Mouse (Mus musculus): ENCODE results near the gene Plekhg2.
A peak's percentile ranks its signal among the peaks of the same experiment; 100 is the strongest.
"Not testable (repeated sequence)": the region's sequence is repeated elsewhere in the genome, so short reads cannot be mapped to it uniquely, and the experiment has no call there.

Plekhg2 gene

DNA sequence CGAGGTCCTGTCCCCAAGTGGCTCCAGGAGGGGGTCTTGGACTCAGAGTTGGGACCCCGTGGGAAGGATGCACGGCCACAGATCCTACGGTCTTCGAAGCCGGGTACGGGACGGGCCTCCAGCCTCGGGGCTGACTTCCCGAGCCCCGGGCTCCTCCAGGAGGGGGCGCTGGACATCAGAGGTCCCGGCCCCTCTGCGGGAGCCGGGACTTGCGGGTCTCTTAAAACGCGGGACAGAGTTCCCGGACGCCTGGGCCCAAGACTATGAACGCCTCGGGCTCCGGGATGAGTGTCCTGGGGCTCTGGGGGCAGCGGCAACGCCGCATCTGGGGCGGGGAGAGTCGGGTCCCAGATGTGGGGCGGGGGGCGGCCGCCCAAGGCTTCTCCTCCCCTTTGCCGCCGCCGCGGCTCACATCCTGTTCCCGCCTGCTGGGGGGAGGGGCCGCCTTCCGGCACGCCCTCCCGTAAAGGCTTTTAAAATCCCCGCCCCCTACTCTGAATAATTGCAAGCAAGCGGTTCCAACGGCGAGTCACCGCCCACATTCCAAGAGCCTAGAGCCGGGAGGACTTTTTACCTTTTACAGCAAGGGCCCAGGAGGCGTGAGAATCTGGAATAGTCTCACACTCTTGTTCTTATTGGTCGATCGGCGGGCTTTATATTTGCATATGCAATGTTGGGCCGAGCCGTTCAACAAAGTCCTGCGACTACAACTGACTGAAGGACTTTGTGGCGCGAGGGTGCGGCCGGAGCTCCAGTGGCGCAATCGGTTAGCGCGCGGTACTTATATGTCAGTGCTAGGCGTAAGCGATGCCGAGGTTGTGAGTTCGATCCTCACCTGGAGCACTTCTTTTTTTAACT is at the start of gene Plekhg2:
Plekhg2 (minus strand) TSS at position 349 of the 858 bp plus-strand sequence.
- DNase-seq (ENCODE audit: extremely low read depth, insufficient read length, low spot score), result peak; percentile 99

DNA sequence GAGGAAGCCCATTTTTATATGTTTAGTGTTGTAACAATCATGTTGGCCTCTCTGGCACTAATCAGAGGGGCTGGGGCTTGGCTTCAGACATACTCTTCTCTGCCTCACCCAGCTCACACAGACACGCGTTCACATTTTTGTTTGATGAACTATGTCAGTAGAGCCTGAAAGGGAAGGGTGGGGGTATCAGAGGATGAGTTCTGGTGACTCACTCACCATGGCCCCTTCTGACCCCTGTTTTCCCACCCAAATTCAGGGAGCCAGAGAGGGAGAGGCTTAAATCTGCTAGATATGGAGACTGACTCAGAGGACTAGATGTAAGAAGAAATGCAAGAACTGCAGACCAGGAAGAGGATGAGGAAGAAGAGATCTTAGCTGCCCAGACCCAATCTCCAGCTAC is 47.0 kb upstream of the Plekhg2 start:
- DNase-seq (ENCODE audit: extremely low read depth, insufficient read length, low spot score), result no peak

DNA sequence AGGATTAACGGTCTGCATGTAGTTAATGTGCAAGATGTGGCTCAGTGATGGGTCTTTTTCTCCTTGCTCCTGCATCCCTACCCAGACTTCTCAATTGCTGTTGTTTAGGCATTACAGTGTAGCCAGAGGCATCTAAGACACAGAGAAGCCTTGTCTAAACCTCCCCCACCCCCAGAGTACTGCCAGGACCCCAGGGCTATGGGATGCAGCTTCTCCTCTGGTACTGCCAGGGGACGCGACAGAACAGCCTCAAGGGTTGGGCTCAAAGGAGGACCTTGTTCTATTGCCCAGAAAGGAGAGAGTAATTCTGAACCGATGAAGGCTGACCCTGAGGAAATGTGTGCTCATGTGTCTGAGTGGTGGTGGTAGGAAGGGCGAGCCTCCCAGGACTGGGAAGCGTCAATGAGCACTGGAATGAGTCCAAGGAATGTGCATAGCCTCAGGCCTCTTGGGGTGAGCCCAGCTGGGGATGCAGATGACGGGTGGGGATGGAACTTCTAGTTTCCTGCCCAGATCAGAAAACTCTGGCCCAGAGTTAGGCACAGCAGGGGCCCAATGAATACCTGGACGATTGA is 45.8 kb upstream of the Plekhg2 start:
- peak; percentile 69 for DNase-seq (ENCODE audit: extremely low read depth, insufficient read length, low spot score)

DNA sequence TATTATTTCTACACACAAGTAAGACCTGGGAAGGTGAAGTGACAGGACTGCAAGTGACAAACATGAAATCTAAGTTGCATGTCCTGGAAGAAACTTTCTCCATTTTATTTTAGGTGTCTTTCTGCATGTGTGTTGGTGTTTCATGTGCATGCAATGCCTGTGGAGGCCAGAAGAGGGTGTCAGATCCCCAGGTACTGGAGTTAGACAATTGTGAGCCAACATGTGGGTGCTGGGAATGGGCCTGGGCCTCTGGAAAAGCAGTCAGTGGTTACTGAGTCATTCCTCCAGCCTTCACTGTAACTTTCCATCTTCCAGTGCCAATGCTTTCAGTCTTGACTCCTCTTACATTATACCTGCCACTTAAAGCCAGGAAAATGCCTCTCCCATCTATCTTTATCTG is 45.0 kb upstream of the Plekhg2 start:
- DNase-seq (ENCODE audit: extremely low read depth, insufficient read length, low spot score), result peak; percentile 39

DNA sequence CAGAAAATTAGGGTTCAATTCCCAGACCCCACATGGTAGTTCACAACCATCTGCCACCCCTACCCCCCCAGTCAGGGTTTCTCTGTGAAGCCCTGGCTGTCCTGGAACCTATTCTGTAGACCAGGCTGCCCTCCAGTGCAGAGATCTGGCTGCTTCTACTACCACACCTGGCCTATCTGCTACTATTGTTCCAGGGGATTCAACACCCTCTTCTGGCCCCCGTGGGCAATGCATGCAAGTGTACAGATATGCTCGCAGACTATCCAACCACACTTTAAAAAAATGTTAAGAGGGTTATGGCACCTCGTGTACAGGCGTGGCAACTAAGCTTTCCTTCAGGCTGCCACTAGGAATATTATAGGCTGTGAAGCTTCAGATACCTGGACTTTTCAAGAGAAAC is 40.4 kb upstream of the Plekhg2 start:
- DNase-seq (ENCODE audit: extremely low read depth, insufficient read length, low spot score), result no peak

DNA sequence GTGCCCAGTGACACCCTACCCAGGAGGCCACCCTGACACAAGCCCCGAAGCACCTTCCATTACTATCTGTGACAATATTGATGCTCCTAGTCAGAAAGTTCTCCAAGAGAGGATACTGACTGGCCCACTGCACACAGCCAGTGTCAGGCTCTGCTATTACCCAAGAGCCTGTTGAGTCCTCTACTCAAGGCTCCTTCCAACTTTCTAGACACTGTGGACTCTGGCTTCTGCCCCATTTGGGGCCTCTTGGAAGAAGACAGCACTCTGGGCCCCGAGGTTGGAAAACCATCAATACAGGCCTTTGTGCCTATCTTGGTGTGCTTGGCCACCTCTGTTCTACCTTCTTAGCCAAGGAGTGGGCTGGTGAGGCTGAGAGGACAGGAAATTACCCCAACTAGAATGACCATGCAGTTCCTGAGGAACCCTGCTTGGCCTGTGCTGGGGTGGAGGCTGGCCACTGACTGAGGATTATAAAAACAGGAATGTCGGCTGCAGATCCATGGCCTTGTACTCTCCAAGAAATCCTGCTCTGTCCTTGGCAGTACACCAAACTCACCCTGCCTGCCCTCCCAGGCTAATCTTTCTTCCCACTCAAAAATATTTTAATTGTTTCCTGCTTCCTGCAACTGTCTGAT is 38.6 kb upstream of the Plekhg2 start:
- DNase-seq (ENCODE audit: extremely low read depth, insufficient read length, low spot score), result no peak

DNA sequence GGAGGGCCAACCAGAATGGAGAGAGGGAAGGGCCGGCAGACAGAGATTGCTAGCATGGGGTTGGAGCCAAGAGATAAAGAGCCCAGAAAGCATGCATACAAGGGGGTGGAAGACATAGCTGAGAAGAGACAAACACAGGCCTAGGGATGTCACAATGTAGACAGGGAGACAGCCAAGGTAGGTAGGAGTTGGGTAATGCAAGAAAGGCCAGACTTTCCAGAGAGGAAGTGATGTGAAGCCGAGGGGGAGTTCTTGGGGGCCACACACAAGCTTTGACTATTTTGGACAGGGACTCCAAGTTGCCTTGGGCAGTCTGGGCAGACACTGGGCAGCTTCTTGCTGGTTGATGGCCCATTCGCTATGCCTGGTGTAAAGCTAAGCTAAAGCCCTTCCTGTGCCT is 29.5 kb upstream of the Plekhg2 start:
- DNase-seq (ENCODE audit: extremely low read depth, insufficient read length, low spot score), result no peak

DNA sequence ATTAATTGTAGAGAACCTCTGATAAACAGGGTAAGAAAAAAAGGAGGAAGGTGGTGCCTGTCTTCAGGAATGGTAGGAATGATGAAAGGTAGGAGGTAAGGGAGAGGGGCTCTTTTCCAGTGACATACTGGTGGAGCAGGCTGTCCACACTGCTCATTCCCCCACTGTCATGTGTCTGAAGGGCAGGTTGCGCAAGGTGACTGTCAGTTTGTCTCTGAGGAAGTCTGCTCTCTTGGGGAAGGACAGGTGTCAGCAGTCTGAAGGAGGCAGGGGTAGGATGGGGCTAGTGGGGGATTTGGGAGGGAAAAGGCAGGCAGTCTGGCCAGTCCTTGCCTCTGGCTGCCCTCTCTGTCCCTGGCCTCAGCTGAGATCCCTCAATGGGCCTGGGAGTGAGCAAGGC is 28.6 kb upstream of the Plekhg2 start:
- no peak for DNase-seq (ENCODE audit: extremely low read depth, insufficient read length, low spot score)

DNA sequence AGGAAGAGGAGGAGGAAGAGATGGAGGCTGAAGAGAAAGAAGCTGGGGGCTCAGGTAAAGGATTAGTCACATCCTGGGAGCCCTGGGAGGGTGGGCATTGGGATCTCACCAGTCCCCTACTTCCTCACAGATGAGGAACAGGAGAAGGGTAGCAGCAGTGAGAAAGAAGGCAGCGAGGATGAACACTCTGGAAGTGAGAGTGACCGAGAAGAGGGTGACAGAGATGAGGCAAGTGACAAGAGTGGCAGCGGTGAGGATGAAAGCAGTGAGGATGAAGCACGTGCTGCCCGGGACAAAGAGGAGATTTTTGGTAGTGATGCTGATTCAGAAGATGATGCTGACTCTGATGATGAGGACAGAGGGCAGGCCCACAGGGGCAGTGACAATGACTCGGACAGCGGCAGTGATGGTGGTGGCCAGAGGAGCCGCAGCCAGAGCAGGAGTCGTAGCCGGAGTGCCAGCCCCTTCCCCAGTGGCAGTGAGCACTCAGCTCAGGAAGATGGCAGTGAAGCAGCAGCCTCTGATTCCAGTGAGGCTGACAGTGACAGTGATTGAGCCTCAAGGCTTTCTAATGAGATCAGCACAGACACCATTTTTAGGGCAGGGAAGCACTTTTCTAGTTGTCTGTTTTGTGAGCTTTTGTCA is 26.4 kb upstream of the Plekhg2 start:
- DNase-seq (ENCODE audit: extremely low read depth, insufficient read length, low spot score), result no peak

DNA sequence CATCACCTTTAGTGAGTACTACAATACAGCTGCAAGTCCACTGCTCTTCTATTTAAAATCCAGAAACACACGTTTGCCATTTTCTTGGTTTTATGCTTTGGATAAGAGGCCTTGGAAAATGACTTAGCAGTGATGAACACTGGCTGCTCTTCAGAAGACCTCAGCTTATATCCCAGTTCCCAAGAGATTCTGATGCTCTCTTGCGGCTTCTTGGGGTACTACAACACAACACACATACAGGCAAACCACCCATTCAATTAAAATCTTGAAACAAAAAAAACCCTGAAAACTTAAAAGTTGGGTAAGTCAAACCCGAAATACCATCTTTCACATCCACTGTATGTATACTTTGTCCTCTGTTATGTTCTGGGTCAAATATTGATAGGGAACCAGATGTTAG is 25.6 kb upstream of the Plekhg2 start:
- DNase-seq (ENCODE audit: extremely low read depth, insufficient read length, low spot score), result no peak

DNA sequence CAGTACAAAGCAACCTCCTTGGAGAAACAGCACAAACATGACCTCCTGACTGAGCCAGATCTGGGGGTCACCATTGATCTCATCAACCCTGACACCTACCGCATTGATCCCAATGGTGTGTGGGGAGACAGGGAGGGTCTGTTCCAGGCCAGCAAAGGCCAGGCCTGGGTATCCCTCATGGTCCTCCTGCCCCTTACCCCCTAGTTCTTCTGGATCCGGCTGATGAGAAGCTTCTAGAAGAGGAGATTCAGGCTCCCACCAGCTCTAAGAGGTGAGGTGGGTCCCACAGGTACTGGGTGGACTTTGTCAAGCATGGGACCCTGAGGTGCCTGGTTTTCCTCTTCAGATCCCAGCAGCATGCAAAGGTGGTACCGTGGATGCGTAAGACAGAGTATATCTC is 23.0 kb upstream of the Plekhg2 start:
- no peak for DNase-seq (ENCODE audit: extremely low read depth, insufficient read length, low spot score)

DNA sequence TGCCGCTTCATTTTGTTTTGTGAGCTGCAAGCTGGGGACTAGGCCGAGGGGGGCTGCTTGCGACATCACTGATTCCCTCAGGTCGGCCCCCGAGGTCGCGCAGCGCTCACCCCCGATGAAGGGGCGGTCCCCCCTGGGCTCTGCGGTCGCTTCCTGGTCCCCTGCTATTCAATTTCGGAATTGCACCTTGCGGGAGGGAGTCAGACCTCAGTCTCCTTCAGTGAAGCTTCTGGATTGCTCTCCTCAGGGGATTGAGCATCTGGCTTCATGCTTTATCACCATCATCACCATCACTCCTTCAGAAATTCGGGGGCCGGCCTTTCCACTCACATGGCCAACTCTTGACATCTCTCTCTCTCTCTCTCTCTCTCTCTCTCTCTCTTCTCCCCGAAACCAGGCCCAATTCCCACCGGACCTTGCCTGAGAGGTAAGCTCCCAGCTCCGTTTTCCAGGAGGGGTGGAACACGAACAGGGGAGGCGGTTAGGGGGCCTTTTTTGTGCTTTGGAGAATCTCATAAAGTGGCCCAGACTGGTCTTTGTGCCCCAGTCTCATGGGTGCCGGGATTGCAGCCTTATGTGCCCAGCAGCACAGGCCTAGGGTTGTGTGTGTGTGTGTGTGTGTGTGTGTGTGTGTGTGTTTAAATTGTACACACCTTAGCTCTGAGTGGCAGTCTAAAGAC is 21.0 kb upstream of the Plekhg2 start:
- DNase-seq (ENCODE audit: extremely low read depth, insufficient read length, low spot score), result no peak

DNA sequence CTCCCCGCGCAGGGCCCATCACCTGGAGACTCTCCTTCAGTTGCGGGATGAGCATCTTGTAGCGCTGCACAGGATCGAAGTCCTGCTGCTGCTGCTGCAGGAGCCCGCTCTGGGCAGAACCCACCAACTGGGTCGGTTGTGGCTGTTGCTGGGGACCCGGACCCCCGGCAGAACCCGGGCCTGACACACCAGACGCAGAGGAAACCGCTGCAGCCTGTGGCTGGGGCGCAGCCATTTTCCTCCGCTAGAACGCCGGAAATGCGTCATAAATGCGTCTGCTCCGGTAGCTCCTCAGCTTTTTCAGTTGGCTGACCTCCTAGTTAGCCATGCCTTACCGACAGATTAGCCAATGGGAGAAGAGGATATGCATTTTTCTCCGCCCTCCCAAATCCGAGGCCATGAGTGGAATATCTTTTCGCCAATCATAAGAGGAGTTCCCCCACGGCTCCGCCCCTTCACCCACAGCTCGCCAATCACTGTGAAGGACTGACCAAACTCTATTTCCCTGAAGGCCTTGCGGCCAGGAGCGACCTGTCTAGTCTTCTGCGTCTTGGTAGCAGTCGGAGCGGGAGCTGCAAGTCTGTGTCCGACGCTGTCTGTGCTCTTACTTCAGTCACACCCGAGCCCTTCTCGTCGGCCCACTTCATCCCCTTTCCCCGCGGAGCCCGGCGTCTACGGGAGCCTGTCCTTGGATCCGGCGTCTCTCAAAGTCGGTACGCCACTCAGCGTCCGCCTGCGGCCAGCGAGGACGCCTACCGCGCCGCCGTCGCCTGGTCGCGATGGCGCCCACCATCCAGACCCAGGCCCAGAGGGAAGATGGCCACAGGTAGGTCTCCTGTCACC is 20.3 kb upstream of the Plekhg2 start, which contains the start of the genes Med29 and Paf1:
Med29 (minus strand) TSS at position 280 of the 843 bp plus-strand sequence.
Paf1 (plus strand) TSS at position 523 of the 843 bp plus-strand sequence.
- peak; percentile 91 for DNase-seq (ENCODE audit: extremely low read depth, insufficient read length, low spot score)

DNA sequence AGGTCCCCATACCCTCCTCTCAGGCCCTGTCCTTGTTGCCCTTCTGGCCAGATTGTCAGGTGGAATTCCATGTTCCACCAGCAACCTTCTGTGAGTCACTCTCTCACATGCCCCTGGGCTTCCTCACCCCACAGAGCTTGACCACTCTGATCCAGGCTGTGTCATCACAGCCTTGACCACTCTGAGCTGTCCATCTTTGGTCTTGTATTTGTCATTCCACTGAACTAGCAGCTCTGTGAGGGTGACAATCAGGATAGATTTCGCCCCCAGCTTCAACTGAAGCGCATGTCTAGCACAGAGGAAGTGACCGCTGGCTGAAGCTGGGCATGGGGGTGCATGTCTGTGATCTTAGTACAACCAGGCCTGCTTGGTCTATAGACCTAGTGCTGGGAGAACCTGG is 17.9 kb upstream of the Plekhg2 start:
- DNase-seq (ENCODE audit: extremely low read depth, insufficient read length, low spot score), result no peak

DNA sequence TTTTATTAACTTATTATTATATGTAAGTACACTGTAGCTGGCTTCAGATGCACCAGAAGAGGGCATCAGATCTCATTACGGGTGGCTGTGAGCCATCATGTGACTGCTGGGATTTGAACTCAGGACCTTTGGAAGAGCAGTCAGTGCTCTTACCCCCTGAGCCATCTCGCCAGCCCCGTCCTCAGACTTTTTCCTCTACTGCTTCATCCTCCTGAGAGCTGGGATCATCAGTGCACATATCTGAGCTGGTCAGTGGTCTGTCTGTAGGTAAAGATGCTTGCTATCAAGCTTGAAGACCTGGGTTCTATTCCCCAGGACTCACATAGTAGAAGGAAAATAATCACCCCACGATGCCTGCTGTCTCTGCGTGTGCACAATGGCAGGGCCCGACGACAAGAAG is 15.0 kb upstream of the Plekhg2 start:
- DNase-seq (ENCODE audit: extremely low read depth, insufficient read length, low spot score), result not testable (repeated sequence)

DNA sequence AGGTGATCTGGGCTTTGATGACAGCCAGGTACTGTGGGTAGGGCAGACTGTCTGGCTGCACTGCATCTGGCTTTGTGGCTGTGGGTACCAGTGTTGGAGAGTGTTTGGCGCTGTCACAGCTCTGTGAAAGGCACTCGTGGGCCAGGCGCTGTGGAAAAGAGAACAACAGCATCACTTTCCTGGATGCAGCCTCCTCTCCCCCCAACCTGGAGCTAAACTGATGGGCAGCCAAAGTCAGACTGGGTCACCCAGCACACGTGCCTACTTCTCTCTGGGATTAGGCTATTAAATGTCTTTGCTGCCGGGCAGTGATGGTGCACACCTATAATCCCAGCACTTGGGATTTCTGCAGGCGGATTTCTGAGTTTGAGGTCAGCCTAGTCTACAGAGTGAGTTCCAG is 14.5 kb upstream of the Plekhg2 start:
- DNase-seq (ENCODE audit: extremely low read depth, insufficient read length, low spot score), result not testable (repeated sequence)

DNA sequence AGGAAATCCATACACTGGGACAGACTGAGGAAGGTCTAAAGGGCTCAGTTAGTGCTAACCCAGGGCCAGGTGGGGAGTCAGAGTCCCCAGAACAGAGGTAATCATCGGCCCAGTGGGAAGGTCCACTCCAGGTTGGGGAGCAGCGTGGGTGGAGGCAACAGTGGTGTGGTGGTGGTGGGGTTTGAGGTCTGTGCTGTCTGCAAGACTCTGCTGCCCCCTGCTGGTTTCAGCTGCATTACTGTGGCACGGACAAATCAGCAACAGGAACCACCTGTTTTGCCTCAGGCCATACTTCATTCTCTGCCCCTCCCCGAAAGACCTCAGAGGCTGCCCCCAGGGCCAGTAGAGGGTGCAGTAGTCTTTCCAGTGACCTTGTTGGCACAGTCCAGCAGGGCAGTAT is 14.1 kb upstream of the Plekhg2 start:
- DNase-seq (ENCODE audit: extremely low read depth, insufficient read length, low spot score), result peak; percentile 65

DNA sequence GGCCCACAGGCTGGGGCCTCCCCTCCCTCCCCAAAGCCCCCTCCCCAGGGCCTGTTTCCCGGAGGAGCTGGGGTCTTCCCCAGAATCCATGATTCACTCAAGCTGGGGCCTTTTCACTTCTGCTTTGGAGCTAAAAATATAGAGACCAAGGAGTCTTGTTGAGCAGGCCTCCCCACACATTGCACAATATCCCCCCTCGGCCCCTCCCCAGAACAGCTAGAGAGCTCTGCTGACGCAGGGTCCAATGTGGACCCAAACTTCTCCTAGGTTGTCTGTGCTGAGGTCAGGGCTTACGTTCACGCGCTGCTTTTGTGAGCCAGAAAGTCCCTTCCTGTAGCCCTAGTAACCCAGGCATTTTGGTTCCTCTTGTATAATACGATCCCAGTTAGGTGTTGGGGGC is 13.6 kb upstream of the Plekhg2 start:
- no peak for DNase-seq (ENCODE audit: extremely low read depth, insufficient read length, low spot score)

DNA sequence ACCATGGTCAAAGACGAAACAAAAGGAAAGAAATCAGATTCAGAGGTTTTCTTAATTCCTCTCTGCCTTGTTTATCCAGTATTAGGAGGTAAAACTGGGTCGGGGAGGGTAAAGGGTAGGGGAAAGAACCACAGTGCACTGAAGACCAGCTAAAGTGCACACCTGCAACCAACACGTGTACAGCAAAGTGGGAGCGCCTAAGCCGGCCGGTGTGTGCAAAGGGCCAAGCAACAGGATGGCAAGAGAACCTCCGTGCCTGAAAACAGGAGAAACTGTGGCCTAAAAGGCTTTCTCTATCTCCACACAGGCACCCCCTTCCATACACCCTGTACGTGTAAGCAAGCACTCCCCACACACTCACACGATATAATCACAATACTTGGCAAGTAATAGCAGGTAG is 12.8 kb upstream of the Plekhg2 start:
- DNase-seq (ENCODE audit: extremely low read depth, insufficient read length, low spot score), result no peak

DNA sequence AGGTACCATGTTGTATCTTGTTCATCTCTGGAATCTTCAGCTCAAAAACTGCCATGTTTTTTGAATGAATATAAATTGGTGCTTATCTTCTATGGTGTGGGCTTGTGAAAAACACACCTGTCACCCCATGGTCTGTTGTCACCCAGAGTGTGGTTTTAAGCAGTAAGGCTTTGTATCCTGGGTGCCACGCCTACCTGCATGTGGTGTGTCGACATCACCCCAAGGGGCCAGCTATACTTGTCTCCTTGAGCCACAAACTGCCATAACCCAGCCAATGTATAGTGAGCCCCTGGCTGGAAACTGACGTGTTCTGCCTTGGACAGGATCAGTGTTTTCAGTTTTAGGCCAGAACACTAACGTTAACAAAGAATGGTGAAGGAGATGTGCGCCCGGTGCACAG is 11.8 kb upstream of the Plekhg2 start:
- no peak for DNase-seq (ENCODE audit: extremely low read depth, insufficient read length, low spot score)

Measured in 3134 (cell line).